Mouse (Mus musculus): Measurements from ENCODE around the gene Rps4x.

Rps4x gene

GRCm38 (mm10) chrX:102188712-102189497 is at the start of gene Rps4x:
Gene Rps4x (minus strand): TSS chrX:102189394.
- DNase-seq (ENCODE audit: low read depth, low spot score): peak; percentile 84

- DNase-seq (ENCODE audit: low read depth, low spot score): peak; percentile 51
Measured at GRCm38 (mm10) chrX:102219126-102219525, 29.9 kb upstream of the Rps4x start.

GRCm38 (mm10) chrX:102215356-102215755 is 26.2 kb upstream of the Rps4x start:
- DNase-seq (ENCODE audit: low read depth, low spot score): peak; percentile 63

- DNase-seq (ENCODE audit: low read depth, low spot score): no peak
Measured at GRCm38 (mm10) chrX:102190840-102191239, 1.6 kb upstream of the Rps4x start.

- no peak for DNase-seq (ENCODE audit: low read depth, low spot score)
Measured at GRCm38 (mm10) chrX:102189581-102189980, 387 bp upstream of the Rps4x start.

GRCm38 (mm10) chrX:102187023-102187699 is 2.0 kb downstream of the Rps4x start:
- peak; percentile 15 for DNase-seq (ENCODE audit: low read depth, low spot score)

- no peak for DNase-seq (ENCODE audit: low read depth, low spot score)
Measured at GRCm38 (mm10) chrX:102182575-102182974, 6.6 kb downstream of the Rps4x start.

GRCm38 (mm10) chrX:102175538-102176287 is 13.5 kb downstream of the Rps4x start:
- DNase-seq (ENCODE audit: low read depth, low spot score): no peak

- no peak for DNase-seq (ENCODE audit: low read depth, low spot score)
Measured at GRCm38 (mm10) chrX:102170900-102171299, 18.3 kb downstream of the Rps4x start.

- DNase-seq (ENCODE audit: low read depth, low spot score): no peak
Measured at GRCm38 (mm10) chrX:102170135-102170534, 19.1 kb downstream of the Rps4x start.

GRCm38 (mm10) chrX:102169724-102170123 is 19.5 kb downstream of the Rps4x start:
- no peak for DNase-seq (ENCODE audit: low read depth, low spot score)

- no peak for DNase-seq (ENCODE audit: low read depth, low spot score)
Measured at GRCm38 (mm10) chrX:102166986-102167385, 22.2 kb downstream of the Rps4x start.

- no peak for DNase-seq (ENCODE audit: low read depth, low spot score)
Measured at GRCm38 (mm10) chrX:102166521-102166920, 22.7 kb downstream of the Rps4x start.

GRCm38 (mm10) chrX:102163529-102163928 is 25.7 kb downstream of the Rps4x start:
- no peak for DNase-seq (ENCODE audit: low read depth, low spot score)

- DNase-seq (ENCODE audit: low read depth, low spot score): peak; percentile 19
Measured at GRCm38 (mm10) chrX:102163096-102163495, 26.1 kb downstream of the Rps4x start.

- DNase-seq (ENCODE audit: low read depth, low spot score): no peak
Measured at GRCm38 (mm10) chrX:102160528-102160927, 28.7 kb downstream of the Rps4x start.

GRCm38 (mm10) chrX:102159778-102160177 is 29.4 kb downstream of the Rps4x start:
- peak; percentile 48 for DNase-seq (ENCODE audit: low read depth, low spot score)

- no peak for DNase-seq (ENCODE audit: low read depth, low spot score)
Measured at GRCm38 (mm10) chrX:102157423-102157791, 31.8 kb downstream of the Rps4x start.

- peak; percentile 95 for DNase-seq (ENCODE audit: low read depth, low spot score)
Measured at GRCm38 (mm10) chrX:102156618-102157422, 32.4 kb downstream of the Rps4x start, which contains the start of gene Ercc6l. Gene Ercc6l (minus strand): TSS chrX:102157091.

- DNase-seq (ENCODE audit: low read depth, low spot score): no peak
Measured at GRCm38 (mm10) chrX:102141157-102141556, 48.0 kb downstream of the Rps4x start.

Measured in A20 (cell line).